In genomic region chr16:31867736-31868135, GRCm38 (mm10) we compare ENCODE assay signal across 19 mouse cellular contexts. TPM values are rescaled to one million over a fixed set of nuclear protein-coding genes. Genes with fewer than 3 reads are reported as not detected.
"Had no signal": no experiment of that assay in that cellular context is flagged by ENCODE, and none has a peak within 500 bp of the region (broad histone marks: within the 10 kb centered on the region; RNA-seq: fewer than 3 reads in every experiment).

No protein-coding gene starts in this region.

- H3K27ac ChIP-seq: kidney, embryonic 15.5 days; limb, embryonic 13.5 days; liver, embryonic 14.5 days; midbrain, embryonic 13.5 days; neural tube, embryonic 15.5 days had no signal

- H3K9ac ChIP-seq: kidney, embryonic 15.5 days; limb, embryonic 13.5 days; liver, embryonic 14.5 days; midbrain, embryonic 13.5 days; neural tube, embryonic 15.5 days had no signal

- H3K9me3 ChIP-seq: kidney, embryonic 15.5 days; limb, embryonic 13.5 days; midbrain, embryonic 13.5 days; neural tube, embryonic 15.5 days had no signal

- H3K27me3 ChIP-seq: kidney, embryonic 15.5 days; limb, embryonic 13.5 days; midbrain, embryonic 13.5 days; neural tube, embryonic 15.5 days had no signal

- H3K4me2 ChIP-seq: kidney, embryonic 15.5 days; limb, embryonic 13.5 days; midbrain, embryonic 13.5 days; neural tube, embryonic 15.5 days had no signal

- ATAC-seq: midbrain, embryonic 13.5 days had no signal

- H3K4me1 ChIP-seq: kidney, embryonic 15.5 days; limb, embryonic 13.5 days; midbrain, embryonic 13.5 days; neural tube, embryonic 15.5 days had no signal

- H3K4me3 ChIP-seq: kidney, embryonic 15.5 days; limb, embryonic 13.5 days; midbrain, embryonic 13.5 days; myocyte; neural tube, embryonic 15.5 days had no signal

- DNase-seq: kidney, postnatal 14 days; layer of hippocampus, adult 9-11 months; layer of hippocampus, postnatal 36 days; left cerebral cortex, postnatal 4 days; lung, adult 18-20 months; right cerebral cortex, adult 18-20 months; right cerebral cortex, postnatal 4 days; spleen, adult 18-20 months; thymus, adult 18-20 months; thymus, postnatal 14 days had no signal

RNA-seq across cellular contexts. Expression of gene Meltf, which starts 10.9 kb away (rescaled TPM):
- total RNA-seq: liver, adult 2 months; megakaryocyte-erythroid progenitor cell, adult 5-6 weeks had no signal
- polyA plus RNA-seq: liver, adult 2 months; myocyte; neural tube, embryonic 11.5 days had no signal
